Mouse (Mus musculus): Measurements from ENCODE around the gene Fkbp9.
A peak's percentile ranks its signal among the peaks of the same experiment; 100 is the strongest.

Gene Fkbp9

GRCm38 (mm10) chr6:56831697-56832406 lies at the start of gene Fkbp9:
Fkbp9 (plus strand) TSS chr6:56832059.
- DNase-seq: peak; percentile 26 to 42

- DNase-seq: no peak
These were observed 48.1 kb upstream of the Fkbp9 start for GRCm38 (mm10) chr6:56783561-56784272.

DNA sequence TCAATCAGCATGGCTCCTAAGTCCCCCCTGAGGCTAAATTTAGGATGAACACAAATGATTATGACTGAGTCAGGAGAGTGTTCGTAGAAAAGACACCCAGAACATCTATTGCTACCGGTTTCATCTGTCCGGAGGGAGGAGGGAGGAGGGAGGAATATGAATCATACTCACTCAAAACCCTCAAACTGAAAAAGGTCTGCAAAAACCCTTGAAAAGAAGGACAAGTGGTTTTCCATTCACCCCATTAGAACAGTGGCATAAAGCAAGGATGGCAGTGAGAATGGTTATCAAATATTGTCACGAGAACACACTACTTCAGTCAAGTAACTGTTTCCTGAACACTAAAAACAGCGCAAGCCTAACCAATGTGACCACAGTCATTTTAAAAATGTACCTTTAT lies 46.8 kb upstream of the Fkbp9 start:
- no peak for DNase-seq

DNA sequence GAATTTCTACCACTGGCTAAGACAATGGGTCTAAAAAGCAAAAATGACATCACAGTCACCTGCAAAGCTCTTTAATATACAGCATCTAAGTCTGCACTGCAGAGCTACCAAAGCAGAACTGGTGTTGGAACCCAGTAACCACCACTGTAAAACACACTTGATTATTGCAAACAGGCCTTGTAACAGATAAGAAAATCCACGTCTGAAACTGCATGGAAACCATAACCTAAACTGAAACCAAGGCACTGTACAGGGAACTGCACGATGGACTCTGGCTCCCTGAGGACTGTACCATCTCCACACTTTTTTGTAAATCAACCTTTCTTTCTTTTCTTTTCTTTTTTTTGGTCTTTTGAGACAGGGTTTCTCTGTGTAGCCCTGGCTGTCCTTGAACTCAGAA lies 44.2 kb upstream of the Fkbp9 start:
- DNase-seq: no peak

- no peak for DNase-seq
These were observed 42.5 kb upstream of the Fkbp9 start for GRCm38 (mm10) chr6:56789336-56789735.

- DNase-seq: no peak
These were observed 37.0 kb upstream of the Fkbp9 start for GRCm38 (mm10) chr6:56794834-56795233.

- no peak for DNase-seq
These were observed 35.6 kb upstream of the Fkbp9 start for GRCm38 (mm10) chr6:56796232-56796631.

- DNase-seq: peak in 1 of 2 experiments; percentile 45
These were observed 35.2 kb upstream of the Fkbp9 start for GRCm38 (mm10) chr6:56796668-56797141.

DNA sequence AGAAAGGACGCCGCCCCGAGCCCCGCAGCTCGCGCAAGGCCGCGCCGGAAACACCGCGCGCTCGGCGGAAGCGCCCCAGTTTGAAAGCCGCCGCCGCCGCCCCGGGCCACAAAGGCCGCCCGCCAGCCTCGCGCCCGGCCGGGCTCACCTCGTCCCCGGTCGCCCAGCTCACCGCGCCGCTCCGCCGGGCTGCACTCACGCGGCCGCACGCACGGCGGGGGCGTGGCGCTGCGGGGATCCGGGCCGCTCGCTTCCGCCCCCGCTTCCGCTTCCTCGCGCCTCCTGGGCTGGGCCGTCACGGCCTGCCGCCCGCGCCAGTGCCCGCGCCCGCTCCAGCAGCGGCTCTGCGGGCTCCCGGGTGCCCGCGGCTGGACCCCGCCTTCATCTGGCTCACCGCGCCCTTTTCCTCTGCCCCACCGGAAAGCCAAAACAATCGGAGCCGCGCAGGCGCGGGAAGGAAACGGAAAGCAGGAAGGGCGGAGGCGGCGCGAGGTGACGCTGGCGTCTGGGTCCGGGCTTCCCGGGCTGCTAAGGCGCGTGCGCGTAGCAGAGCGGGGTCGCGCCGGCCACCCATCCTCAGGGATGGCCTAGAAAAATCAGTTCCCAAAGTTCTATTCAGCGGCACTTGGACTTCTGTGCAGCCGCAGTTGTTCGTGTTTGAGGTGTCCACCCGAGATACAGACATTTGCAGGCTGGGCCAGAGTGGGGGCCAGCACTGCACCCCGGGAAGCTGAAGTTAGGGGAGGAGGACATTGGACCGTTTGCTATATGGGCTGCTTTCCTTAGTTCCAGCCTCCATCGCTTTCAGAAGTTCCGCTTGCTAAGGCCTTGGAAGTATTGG lies 34.3 kb upstream of the Fkbp9 start, which contains the start of gene Kbtbd2:
Gene Kbtbd2 (minus strand): TSS at position 503 of the 841 bp plus-strand sequence.
- peak; percentile 94 to 96 for DNase-seq

DNA sequence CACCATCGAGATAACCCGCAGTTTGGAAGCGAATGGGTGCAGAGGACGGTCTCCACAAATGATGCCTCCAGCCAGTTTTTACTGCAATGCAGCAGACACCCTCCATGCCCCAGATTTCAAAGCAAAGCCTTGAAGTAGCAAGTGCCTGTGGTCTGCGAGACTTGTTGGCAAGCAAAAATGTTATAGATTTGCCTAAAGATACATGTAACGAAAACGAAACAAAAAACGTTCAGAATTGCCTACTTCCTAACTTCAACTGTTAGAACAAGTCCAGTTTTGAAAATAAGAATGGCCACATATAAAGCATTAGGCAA lies 33.8 kb upstream of the Fkbp9 start:
- no peak for DNase-seq

GRCm38 (mm10) chr6:56805026-56805425 lies 26.8 kb upstream of the Fkbp9 start:
- no peak for DNase-seq

- DNase-seq: no peak
These were observed 25.7 kb upstream of the Fkbp9 start for GRCm38 (mm10) chr6:56806195-56806594.

- peak; percentile 52 to 67 for DNase-seq
These were observed 23.2 kb upstream of the Fkbp9 start for GRCm38 (mm10) chr6:56808656-56809055.

DNA sequence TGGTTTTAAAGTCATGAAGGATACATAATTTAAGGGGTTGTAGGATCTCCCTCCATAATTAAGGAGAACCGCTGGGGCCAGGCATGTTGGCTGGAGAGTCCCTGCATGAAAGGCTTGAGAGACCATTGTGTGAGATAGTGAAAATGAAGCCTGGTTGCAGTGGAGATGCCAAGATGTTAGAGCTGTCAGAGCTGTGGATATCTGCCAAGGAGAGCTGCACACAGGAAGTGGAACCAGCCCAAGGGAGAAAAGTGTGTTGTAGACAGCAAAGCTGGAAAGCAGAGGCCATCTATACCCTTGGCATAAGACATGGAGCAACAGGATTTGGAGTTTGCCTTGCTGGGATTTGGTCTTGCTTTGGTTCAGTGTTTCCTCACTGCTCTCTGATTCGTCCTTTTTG lies 18.5 kb upstream of the Fkbp9 start:
- DNase-seq: no peak

DNA sequence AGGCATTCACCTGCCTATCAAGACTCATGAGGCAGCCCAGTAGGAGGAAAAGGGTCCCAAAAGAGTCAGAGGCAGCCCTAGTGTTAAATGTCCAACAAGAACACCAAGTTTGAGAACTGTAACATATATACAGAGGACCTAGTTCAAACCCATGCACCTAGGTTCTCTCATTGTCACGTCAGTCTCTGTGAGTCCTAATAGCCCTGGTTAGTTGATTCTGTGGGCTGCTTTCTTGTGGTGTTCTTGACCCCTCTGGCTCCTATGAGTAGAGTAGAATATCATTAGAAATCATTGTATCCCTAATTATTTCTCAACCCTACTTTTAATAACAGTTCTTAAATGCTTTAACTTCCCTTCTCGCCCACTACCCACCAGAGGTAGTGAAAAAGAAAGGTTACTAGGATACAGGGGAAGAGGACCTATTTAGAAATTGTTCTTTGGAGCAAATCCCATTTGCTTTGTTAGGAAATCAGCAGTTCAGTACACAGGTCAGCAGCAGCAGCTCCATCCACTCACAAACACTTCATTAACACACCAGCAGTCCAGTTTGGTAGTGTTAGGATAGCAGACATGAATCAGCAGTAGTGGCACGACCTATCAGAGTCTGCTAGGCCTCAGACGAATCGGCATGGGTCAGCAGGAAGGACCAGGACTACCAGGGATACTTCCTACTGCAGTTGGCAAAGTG lies 13.3 kb upstream of the Fkbp9 start:
- DNase-seq: no peak

GRCm38 (mm10) chr6:56819124-56819487 lies 12.8 kb upstream of the Fkbp9 start:
- no peak for DNase-seq

GRCm38 (mm10) chr6:56825657-56826056 lies 6.2 kb upstream of the Fkbp9 start:
- DNase-seq: no peak

DNA sequence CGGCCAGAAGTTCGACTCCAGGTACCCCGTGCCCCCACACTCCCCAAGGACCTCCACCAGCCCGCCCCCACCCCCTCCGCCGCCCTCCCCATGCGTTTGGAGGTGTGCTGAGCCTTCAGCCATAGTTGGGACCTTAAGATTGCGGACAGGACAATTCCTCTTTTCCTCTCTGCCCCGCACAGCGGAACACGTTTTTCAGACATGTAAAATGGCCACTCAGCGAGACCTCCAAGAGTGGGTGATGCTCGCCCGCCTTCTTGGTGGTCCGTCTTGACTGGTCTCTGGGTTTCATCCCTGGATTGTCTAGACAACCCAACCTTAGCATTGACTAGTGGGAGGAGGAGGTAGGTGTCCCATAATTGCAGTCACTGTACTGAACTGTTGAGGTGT lies 543 bp downstream of the Fkbp9 start:
- peak in 1 of 2 experiments; percentile 6 for DNase-seq

DNA sequence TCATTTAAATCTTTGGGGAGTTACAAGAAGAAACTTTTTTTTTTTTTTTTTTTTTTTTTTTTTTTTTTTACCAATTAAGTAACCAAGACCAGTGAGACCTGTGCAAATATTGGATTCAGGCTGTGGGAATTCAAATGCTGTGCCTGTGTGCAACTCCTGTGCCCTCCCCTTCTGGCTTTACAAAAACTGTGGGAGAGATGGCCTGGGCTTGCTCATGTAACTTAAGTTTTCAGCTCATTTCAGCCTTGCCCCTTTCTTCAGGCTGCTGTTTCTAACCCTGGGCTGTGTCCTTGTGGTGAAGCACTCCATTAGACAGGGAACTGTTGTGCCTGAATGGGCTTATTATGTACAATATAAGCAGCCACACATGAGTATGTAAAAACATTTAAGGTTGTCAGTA lies 971 bp downstream of the Fkbp9 start:
- DNase-seq: no peak

DNA sequence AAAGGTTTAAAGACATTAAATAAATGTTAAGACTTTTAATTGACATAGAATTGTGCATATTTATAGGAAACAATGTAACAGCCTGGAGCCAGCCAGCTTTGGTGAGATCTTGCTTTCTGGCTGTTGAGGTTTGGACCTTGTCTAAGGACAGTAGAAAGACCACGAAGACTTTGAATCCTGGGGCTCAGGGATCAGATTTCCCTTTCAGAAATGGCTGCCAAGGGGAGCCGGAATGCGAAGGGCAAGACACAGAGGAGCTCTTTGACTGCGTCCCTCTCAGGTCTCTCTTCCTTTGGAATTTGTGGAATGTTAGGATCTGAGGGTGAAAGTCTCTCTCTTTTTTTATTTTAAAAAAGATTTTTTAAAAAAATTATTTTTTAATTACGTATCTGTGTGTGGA lies 2.9 kb downstream of the Fkbp9 start:
- no peak for DNase-seq

GRCm38 (mm10) chr6:56835532-56835931 lies 3.7 kb downstream of the Fkbp9 start:
- peak in 1 of 2 experiments; percentile 14 for DNase-seq

DNA sequence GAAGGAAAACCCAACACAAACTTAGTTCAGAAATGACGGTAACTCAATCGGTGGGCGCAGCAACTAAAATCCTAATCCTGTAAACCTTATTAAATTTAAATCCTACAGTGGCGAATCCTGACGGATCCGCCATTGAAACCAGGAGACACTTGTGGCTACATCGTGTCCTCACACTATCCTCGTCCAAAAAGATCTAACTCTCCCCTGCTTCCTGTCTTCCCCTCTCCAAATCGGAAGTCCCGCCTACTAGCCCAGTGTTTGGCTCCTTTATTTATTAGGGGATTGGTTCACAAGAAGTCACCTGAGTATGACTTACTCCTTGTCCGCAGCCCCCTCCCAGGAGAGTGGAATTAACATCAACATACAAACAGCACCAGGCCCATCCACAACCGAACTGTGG lies 5.3 kb downstream of the Fkbp9 start:
- no peak for DNase-seq

DNA sequence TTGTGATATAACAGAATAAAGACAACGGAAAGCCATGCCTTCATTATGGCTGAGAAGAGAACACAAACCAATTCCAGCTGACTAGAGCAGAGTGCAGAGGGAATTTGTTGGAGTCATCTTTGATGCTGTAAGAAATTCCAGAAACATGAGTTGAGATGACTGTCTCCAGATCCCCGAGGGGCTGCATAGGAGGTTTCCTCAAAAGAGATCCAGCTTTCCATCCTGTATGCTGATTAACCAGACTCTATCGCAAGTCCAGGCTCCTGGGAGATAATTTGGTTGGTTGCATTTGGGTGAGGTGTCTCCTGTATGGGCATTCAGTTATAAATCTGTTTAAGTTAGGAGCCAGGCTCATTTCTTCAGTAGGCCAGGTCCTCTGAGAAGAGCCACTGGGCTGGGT lies 5.8 kb downstream of the Fkbp9 start:
- no peak for DNase-seq

All from cerebellum, postnatal 14 days (tissue).